Comparison of ENCODE assay signal across 28 mouse cellular contexts in the genomic region with DNA sequence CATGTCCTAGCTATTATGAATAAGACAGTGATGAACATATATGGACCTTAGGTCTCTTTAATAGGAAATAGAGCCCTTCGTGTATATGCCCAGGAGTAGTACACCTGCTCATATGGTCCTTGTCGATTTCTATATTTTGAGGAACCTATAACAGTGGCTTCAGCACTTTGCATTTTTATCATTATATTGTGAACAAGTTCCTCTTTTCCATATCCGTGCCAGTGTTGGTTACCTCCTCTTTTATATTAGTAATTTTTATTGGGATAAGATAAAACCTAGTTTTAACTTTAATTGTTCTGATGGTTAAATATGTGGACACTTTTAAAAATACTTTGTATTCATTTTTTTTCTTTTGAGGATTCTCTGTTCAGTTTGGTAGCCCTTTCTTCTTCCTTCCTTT.
"Had no signal": no experiment of that assay in that cellular context is flagged by ENCODE, and none has a peak within 500 bp of the region (broad histone marks: within the 10 kb centered on the region; RNA-seq: fewer than 3 reads in every experiment).

No protein-coding gene starts in this region.

- H3K4me3 ChIP-seq: embryonic facial prominence, embryonic 10.5 days; embryonic facial prominence, embryonic 12.5 days; embryonic facial prominence, embryonic 13.5 days; embryonic facial prominence, embryonic 15.5 days; erythroblast, embryonic 14.5 days; forebrain, embryonic 10.5 days; forebrain, embryonic 12.5 days; forebrain, embryonic 13.5 days; gastrocnemius, adult 2 months; heart, adult 2 months; heart, embryonic 10.5 days had no signal

- H3K36me3 ChIP-seq: embryonic facial prominence, embryonic 10.5 days; embryonic facial prominence, embryonic 12.5 days; embryonic facial prominence, embryonic 13.5 days; embryonic facial prominence, embryonic 15.5 days; forebrain, embryonic 10.5 days; forebrain, embryonic 12.5 days; heart, embryonic 10.5 days had no signal

- H3K9me3 ChIP-seq: embryonic facial prominence, embryonic 10.5 days; embryonic facial prominence, embryonic 12.5 days; embryonic facial prominence, embryonic 13.5 days; embryonic facial prominence, embryonic 15.5 days; forebrain, embryonic 10.5 days; forebrain, embryonic 12.5 days; forebrain, embryonic 13.5 days; heart, embryonic 10.5 days had no signal

- DNase-seq: cerebellum, adult 9-10 months; cerebellum, adult 9-11 months; cerebellum, postnatal 10 days; cerebellum, postnatal 14 days; cerebellum, postnatal 25 days; cerebellum, postnatal 36 days; embryo, embryonic 11 days; forebrain, postnatal 0 days; gastrocnemius, adult 2 months; gastrocnemius, postnatal 10 days; gastrocnemius, postnatal 14 days; gastrocnemius, postnatal 25 days; gastrocnemius, postnatal 36 days; heart, adult 11 months; heart, adult 18-20 months; heart, adult 2 months had no signal

- H3K9ac ChIP-seq: embryonic facial prominence, embryonic 12.5 days; embryonic facial prominence, embryonic 13.5 days; embryonic facial prominence, embryonic 15.5 days; forebrain, embryonic 12.5 days; forebrain, embryonic 13.5 days; forebrain, postnatal 0 days had no signal

- H3K27me3 ChIP-seq: embryonic facial prominence, embryonic 12.5 days; embryonic facial prominence, embryonic 13.5 days; embryonic facial prominence, embryonic 15.5 days; forebrain, embryonic 12.5 days; forebrain, embryonic 13.5 days had no signal

- ATAC-seq: forebrain, embryonic 13.5 days; forebrain, embryonic 14.5 days; forebrain, embryonic 16.5 days; forebrain, postnatal 0 days had no signal

- H3K4me2 ChIP-seq: embryonic facial prominence, embryonic 12.5 days; embryonic facial prominence, embryonic 13.5 days; embryonic facial prominence, embryonic 15.5 days; forebrain, embryonic 12.5 days; forebrain, embryonic 13.5 days; heart, embryonic 11.5 days had no signal

- H3K27ac ChIP-seq: embryonic facial prominence, embryonic 10.5 days; embryonic facial prominence, embryonic 12.5 days; embryonic facial prominence, embryonic 13.5 days; embryonic facial prominence, embryonic 15.5 days; forebrain, embryonic 10.5 days; forebrain, embryonic 12.5 days; forebrain, embryonic 13.5 days; gastrocnemius, adult 2 months; heart, adult 2 months; heart, embryonic 10.5 days had no signal

- H3K4me1 ChIP-seq: embryonic facial prominence, embryonic 10.5 days; embryonic facial prominence, embryonic 12.5 days; embryonic facial prominence, embryonic 13.5 days; embryonic facial prominence, embryonic 15.5 days; forebrain, embryonic 10.5 days; forebrain, embryonic 12.5 days; forebrain, embryonic 13.5 days; heart, embryonic 10.5 days had no signal
